Mouse (Mus musculus): ENCODE results near the gene Urb1.

Gene Urb1

DNA sequence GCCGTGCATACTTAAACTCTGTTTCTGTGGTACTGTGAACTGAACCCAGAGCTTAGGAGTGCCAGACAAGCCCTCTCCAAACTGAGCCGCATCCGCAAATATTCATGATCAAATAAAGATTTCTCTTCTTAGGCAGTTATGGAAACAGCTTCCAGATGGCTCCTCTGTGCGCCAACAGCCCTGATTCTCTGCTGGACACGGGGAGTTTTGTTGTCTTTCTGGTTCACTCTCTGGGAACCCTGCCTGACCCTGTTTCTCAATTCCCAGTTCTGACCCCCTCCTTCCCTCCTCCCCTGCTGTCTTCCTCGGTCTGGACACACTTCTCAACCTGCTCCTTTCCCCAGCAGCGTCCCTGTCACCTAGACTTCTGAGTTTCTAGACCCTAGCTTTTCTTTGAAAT lies 12.8 kb upstream of the Urb1 start:
- peak; percentile 34 for DNase-seq

DNA sequence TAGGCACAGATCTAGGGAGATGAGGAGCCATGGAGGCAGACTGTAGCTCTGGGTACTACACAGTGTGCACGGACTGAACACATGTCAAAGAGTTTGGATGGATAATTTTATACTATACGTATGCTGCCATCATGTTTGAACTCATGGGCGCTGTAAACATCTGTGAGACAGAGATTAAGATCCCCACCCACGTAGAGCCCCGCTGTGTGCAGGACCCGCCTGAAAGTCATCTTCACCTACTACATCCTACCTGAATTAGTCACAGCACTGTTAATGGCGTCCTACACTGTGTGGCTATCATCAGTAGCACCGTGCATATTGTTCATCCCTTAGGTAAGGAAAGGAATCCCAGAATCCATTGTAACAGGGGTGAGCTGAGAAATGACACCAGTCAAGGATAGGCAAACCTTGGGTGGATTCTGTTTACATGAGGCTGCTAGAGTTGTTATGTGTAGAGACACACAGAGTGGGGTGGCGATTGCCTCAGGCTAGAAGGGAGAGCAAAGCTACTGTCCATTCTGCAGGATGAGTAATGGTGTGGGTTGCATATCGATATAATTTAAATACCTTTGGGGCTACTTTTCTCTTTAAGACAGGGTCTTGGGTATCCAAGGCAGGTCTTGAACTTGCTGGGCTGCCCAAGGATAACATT lies 12.2 kb upstream of the Urb1 start:
- no peak for DNase-seq

DNA sequence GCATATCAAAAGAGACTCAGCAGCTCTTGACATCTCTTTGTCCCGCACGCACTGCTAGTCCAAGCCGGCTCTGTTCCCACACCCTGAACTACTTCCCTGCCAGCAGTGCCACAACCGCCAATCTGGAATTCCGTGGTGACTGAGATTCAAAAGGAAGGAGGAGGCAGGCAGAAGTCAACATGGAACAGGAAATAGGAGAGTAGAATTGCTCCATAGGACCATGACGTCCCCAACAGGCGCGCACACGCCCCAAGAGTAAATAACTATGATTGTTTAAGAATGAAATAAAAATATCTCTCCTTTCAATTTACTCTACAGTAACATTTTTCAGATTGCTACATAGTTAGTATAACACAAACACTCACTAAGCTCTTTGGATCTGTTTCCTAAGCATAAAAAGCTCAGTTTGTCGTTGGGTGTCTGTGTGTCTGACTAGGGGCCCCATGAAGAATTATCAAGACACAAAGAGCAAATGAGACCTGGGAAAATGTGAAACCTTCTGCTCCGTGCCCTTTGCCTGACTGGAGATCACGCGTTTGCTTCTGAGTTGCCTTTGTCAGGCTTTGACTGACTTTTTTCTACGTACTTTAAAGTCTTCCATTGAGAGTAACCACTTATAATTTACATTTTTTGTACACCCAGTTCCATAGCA lies 11.0 kb upstream of the Urb1 start:
- DNase-seq = peak; percentile 55

DNA sequence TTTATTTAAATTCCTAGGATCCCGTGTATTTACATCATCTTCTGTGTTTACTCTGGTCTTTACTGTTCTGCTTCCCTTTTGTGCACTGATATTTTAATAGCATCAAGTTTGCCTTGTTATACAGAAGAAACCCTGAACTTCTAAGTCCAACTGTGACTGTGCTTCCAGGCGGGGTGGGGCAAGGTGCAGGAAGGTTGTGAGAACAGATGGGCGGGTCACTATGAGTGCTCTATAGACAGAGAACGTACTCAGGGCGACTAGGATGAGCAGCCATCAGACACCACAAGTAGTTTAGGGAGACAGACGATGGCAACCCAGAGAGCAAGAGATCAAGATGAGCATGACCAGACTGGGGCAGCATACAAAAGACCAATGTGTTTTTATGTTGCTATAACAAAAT lies 10.1 kb upstream of the Urb1 start:
- no peak for DNase-seq

GRCm38 (mm10) chr16:90812086-90812485 lies 1.9 kb upstream of the Urb1 start:
- no peak for DNase-seq

DNA sequence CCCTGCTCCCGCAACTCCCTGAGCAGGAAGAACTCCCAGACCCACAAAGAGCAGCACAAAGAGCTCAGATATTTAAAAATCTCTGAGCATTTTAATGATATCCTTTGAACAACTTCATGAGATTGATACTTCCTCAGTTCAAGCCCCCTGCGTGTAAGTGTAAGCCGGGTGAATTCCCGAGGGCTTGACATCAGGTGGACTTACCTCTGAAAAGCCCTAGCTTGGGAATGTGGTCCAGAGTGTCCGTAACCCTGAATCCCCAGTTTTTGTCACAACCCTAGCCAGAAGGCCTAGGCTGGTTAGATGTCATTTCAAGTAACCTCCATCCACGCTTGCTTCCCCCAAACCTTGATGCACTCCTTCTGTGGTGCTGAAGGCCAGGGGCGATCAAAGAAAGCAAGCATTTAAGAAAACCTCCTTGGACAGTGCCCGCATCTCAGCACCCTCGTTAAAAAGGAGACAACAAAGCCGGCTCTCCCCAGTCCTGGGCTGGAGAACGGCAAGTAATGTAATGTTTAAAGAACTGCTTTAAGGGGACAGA lies 573 bp upstream of the Urb1 start:
- no peak for DNase-seq

GRCm38 (mm10) chr16:90804466-90804865 lies 5.7 kb downstream of the Urb1 start:
- DNase-seq = no peak

- DNase-seq = peak; percentile 36
Measured at GRCm38 (mm10) chr16:90801928-90802327, 8.3 kb downstream of the Urb1 start.

DNA sequence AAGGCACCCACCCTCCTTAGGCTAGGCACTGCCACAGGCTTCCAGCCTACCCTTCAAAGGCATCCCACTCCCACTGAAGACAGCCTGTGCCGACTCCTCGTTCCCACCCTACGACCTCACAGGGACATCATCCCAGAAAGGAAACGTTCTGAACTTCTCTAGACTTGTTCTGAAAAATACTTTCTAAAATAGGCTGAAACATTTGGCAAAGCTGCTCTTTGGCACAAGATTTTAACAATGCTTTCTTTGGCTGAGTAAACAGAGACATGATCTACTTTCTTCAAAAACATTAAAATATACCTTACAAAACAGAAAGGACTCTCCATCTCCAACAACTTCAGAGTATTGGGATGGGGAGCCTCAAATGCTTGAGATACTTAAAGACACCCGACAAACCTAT lies 9.0 kb downstream of the Urb1 start:
- DNase-seq = no peak

- DNase-seq = no peak
Measured at GRCm38 (mm10) chr16:90799840-90800239, 10.4 kb downstream of the Urb1 start.

- DNase-seq = no peak
Measured at GRCm38 (mm10) chr16:90798848-90799247, 11.4 kb downstream of the Urb1 start.

GRCm38 (mm10) chr16:90798446-90798845 lies 11.8 kb downstream of the Urb1 start:
- no peak for DNase-seq

- DNase-seq = no peak
Measured at GRCm38 (mm10) chr16:90794708-90795107, 15.5 kb downstream of the Urb1 start.

DNA sequence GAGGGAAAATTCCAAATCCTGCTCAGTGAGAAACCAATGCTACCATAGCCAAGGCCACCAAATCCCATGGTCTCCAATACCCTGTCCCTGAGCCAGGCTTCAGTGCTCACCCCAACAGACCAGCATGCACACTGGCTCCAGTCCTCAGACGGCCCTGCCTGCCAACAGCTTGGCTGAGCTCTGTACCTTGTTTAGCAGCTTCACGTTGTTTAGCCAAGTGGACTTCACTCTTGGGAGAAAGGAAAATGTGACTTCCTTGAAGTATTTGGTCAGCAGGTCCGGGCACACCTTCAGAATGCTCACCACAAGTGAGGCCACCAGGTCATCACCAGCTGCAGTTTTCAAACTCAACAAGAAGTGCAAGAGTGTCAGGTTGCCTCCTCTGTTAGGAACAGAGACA lies 17.7 kb downstream of the Urb1 start:
- no peak for DNase-seq

GRCm38 (mm10) chr16:90792066-90792465 lies 18.1 kb downstream of the Urb1 start:
- DNase-seq = no peak

GRCm38 (mm10) chr16:90790946-90791345 lies 19.3 kb downstream of the Urb1 start:
- DNase-seq = no peak

DNA sequence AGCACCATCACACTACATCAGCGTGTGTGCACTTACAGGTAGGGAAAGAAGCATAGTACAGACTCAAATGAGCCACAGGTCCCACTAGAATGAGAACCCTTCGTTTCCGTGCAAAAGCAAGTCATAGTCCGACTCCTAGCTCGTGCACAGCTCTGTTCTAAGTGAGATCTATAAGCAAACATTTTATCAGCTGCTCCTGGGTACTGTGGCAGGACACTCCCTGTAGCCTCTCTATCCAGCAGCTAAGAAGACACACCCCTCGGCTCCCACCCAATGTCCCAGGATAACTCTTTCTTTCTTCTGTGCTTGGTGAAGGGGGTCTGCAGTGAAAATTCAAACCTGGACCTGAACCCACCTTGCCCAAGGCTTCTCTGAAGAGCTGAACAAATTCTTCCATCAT lies 21.6 kb downstream of the Urb1 start:
- DNase-seq = no peak

GRCm38 (mm10) chr16:90785257-90785656 lies 25.0 kb downstream of the Urb1 start:
- DNase-seq = no peak

DNA sequence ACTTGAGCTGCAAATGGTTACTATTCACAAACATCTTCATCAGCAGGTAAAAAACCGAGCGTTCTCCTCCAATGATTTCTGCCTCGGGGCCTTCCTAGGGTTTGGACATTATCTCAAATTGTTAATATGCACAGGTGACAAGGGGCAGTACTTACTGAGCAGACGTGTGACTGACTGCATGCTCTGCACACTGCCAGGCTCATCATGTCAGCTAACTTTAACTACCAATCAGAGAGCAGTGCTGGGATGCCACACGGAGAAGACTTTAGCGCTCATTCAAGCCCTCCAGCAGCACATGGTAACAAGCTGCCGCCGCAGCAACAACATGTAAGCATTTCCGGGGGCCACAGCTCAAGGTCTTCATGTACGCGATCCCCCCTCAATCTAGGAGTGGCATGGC lies 26.9 kb downstream of the Urb1 start:
- DNase-seq = no peak

DNA sequence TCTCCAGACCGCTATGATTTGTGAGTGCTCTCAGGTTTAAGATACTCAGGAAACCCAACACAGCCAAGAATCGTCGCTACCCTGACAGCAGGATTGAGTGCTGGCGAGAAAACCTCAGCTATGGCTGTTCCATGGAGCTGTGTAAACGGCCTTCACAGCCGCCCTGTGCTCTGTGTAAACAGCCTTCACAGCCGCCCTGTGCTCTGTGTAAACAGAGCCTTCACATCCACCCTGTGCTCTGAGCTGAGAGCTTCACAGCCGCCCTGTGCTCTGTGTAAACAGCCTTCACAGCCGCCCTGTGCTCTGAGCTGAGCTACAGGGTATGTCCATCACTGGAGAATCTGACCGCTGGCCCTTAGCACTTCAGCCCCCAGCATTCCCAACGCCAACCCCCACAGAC lies 30.4 kb downstream of the Urb1 start:
- no peak for DNase-seq

DNA sequence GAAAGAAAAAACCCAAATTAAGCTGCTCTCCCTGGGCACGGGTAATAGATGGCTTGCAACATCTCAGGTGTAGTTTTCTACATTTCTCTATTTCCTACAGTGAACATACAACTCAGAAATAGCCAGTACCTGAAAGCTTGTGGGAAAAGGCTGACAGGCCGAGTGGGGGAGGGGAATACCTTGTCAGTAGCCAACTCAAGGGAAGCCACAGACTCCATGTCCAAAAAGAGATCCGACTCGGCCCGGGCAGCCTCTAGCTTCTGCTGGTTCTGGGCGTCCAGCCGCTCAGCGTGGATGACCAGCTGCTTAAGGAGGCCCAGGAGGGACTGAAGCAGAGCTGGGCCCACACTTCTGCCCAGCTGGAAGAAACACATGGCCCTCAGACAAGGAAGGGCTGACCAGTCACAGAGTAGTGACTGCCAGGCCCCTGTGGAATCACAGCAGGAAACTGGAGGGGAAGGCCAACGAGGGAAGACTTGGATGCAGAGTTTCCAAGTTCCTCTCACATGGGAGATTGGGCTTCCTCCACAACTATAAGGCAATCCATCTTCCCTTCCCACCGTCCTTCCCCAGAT lies 34.2 kb downstream of the Urb1 start:
- DNase-seq = no peak

GRCm38 (mm10) chr16:90774646-90775045 lies 35.6 kb downstream of the Urb1 start:
- DNase-seq = no peak

- no peak for DNase-seq
Measured at GRCm38 (mm10) chr16:90774216-90774615, 36.0 kb downstream of the Urb1 start.

- peak; percentile 17 for DNase-seq
Measured at GRCm38 (mm10) chr16:90766919-90767454, 43.2 kb downstream of the Urb1 start.
